Mouse (Mus musculus) embryo, embryonic 11.5 days (tissue): ENCODE measurements at regions not wholly inside any gene's neighbourhood (a gene's known extent, or its start where the extent isn't known, plus 50 kb on each side); places are given as distances from the start of the nearest gene placed in this dataset.

Experiments
- DNase-seq: peaks from one replicate; pipeline ENCODE4 v3.0.0-alpha.2; 2012; ENCODE audit warnings: low read depth, low spot score

DNA sequence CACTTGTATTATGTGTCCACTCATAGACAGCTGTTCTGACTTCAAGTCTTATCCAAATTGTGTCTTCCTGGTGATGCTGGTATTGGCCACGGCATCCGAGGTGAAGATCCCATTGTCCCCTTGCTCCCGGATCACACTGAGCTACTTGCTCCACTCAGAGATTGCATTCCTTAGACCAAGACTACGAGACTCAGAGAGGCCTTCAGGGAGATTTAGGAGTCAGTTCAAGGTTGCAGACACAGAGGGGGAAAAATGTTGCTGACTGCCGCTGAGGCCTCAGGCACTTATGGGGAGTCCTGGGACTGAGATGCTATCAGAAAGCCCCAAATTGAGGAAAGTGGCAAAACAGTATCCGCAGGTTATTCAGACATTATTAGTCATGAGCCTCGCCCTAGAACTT is 183.9 kb downstream of the Ly86 start:
- no peak for DNase-seq

DNA sequence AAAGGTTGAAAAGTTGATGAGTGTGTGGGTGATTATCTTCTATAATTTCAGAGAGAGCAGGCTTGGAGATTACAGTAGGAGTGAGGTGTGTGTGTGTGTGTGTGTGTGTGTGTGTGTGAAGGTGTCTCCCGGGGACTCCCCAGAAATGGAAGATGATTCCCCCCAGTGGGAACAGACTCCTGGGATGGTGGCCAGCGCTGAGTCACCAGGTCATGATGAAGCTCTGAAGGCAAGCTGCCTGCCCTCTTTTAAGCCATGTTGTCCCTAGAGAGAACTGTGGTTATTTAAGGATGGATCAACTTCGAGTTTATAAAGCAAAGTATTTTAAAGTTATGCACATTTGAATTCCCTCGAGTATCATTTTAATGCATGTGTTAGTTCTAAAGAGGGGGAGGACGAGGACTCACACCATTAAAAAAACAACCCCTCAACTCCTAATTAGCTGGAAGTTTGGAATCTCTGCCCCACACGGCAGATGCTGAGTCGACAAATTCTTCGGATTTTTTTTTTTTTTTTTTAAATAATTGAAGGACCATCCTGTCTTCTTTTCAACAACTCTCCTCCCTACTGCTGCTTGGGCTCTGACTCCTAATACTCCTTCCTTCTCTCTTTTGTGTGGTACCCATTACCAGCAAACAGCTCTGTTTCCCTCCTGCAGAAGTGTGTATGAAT is 186.6 kb downstream of the Ly86 start:
- no peak for DNase-seq

DNA sequence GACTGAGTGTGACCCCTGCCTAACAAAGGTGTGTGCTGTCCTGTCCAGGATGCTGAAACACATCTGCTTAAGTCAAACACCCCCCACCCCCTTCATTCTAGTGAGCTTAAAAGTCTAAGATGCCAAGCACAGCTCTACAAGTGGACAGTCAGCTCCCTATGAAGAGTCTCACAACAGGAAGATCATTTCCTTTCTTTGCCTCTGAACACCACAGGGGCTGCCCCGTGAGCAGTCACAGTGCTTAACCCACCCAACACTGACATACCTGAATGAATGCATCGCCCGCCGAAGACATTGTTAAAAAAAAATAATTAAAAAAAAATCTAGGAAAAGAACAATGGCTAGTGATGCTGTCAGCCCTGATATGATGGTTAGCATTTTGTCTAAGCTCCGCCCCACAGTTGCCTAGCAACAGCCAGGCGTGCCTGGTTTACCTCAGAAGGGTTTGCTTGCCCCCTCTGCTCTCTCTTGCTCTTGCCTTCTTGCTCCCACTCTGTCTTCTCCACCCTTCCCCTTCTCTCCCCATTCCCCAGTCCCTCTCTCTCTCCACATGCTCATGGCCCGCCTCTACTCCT is 187.7 kb downstream of the Ly86 start:
- no peak for DNase-seq

DNA sequence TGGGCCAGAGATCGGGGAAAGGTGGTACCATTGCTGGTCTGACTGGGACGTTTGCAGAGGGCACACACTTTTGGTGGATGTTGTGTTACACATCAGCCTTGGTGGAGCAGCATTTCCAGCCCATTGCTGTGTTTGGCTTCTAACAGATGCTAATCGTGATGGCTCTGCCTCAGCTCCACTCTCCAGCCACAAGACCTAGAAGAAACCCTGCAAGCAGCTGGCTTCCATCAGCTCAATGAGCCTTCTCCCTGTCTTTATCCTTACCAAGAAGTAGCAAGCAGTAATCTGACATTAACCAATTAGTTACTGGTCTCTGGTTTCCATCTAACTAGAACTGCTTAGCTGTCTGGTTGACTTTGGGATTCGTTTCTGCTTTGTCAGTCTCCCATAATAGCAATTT is 188.8 kb downstream of the Ly86 start:
- no peak for DNase-seq

DNA sequence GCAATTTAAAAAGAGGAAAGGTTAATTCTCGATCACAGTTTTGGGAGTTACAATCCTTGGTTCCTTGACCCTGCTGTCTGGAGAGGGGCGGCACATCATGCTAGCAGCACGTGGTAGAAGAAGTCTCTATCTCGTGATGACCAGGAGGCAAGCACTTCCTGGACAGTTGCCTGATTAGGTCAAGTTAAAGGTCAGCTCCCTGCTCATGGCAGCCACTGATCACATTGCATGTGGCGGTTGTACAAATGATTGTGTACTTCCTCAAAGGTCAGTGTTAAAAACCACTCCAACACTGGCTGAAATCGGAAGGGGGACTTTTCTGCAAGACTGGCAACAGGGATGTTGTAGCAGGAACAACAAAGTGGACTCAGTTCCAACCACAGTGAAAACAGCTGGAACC is 192.3 kb downstream of the Ly86 start:
- DNase-seq = no peak

DNA sequence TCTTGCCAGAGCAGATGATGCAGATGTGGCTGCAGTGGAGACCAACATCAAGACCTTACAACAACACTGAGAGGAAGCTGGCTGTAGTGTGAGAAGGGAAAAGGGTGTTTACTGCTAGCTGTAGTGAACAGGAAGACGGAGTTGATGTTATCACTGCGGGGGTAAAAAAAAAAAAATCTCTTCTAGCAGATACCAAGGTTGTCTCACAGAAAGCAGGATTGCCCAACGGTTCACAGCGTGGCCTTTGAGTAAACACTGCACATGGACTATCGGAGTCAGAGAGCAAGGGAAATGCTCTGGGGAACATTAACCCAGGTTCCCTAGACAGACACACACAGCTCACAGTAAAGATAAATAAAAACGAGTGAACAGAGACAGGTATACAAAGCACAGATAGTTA is 192.8 kb downstream of the Ly86 start:
- no peak for DNase-seq

DNA sequence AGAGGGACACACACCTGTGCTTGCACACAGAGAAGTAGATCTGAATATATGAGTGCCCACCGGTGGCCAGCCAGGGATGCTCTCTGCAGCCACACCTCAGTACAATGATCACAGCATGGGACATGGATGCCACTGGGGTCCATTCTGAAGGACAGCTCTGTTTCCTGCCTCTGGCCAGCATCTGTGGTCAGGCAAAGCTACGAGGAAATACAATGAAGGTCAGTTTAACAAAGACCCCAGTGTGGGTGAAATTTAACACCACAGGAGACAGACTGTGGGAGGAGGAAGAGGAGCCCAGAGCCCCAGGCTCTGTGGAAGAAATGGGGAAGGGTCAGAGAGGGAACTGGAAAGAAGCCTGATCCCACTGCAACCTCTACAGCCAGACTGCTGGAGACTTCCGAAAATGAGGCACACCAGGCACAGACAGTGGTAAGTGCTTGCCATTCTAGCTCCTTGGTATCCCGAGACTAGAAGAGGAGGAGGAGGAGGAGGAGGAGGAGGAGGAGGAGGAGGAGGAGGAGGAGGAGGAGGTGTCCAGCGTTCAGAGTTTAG is 196.0 kb downstream of the Ly86 start:
- DNase-seq = no peak

DNA sequence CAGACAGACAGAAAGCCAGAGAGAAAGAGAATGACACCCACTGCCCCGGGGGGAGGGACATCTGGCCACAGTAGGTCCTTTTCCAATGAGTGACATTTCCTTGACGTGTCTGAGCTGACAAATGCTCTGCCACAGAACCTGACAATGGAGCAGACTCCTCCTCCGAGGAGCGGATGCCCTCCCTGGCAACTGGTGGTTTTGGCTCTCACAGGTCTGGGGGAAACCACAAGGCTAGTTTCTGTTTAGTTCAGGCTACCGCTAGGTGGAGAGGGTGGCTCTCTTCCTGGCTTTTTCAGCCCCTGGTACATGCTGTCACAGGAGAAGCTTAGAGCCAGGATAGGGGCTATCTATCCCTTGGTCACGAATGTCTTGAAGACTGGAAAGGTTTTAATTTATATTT is 196.7 kb downstream of the Ly86 start:
- DNase-seq = no peak

DNA sequence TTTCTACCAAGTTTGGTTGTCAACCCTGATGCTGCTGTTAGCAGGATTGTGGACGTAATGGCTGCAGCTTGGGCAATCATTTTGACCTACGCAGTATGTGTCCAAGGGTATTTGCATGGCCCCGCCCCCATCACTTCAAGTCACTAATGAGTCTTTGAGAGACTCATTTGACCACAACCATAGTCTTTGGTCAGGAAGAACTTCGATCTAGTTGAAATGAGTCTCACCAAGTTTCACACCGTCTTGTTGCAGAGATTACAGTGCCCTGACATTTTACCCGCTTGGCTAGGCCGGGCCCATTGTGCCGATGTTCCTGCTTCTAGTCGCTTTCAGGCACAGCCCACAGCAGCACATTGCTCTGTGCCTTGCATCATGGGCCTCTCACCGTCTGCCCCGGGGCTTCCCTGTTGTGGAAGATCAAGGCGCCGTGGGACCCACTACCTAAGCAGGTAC is 197.8 kb downstream of the Ly86 start:
- DNase-seq = no peak

DNA sequence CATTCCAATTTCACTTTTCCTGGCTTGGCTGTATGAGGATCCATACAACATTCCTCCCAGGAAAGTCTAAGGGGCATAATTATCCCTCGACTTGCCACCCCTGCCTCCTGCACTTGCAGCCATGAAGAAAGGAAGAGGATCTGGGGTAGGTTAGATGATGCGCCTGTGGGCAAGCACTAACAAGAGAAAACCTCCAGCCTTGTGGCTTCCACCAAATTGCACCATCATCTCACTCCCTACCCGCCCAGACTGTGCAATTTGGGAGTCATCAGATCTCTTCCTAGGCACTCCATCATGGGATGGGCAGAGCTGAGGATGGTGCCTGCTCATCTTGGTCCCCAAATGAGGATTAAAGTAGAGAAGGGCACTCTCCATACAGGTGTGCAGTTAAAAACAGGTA is 198.8 kb downstream of the Ly86 start:
- no peak for DNase-seq

DNA sequence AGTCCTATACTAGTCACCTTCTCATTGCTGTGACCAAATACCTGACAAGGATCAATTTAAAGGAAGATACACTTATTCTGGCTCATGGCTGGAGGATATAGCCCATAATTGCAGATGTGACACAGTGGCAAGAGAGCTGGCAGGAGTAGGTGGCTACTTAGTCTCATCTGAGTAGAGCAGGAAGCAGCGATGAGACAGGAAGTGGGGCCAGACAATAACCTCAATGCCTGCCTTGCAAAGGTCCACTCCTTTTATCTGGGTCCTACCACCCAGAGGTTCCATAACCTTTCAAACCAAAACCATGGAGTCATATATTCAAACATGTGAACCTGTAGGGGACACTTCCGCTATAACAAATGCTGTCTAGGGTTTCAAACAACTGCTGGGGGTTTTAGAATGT is 199.7 kb downstream of the Ly86 start:
- DNase-seq = no peak

DNA sequence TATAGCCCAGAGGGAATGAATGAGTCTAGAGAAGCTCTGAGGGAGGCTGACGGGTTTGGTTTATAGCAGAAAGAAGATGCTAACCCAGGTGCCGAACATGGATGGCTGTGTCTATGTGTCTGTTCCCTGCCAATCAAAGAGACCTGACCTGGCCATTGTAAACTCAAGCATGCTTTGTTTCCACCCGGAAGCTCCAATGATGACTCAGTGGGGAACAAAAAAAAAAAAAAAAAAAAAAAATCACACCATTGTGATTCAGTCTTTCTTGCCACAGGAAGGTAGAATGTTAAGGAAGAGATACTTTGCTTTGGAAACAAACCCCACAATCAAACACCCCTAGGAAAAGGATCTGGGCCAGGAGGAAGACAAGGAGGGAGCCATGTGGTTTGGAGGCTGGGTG is 201.5 kb downstream of the Ly86 start:
- no peak for DNase-seq

DNA sequence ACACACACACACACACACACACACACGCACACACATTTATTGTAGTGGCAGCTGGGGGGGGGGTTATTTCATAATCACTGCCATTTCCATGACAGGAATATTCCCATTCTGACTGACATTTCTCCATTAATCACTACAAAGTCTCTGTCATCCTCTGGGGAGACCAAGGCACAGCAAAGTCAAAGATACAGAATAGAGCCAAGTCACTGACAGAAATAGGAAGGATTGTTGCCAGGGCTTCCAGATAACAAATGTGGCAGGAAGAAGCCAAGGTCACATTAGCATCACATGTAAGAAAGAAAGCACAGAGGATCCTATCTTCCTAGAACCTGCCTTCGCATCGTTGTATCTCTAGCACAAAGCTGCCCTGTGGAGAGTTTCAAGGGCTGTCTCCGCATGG is 205.6 kb downstream of the Ly86 start:
- no peak for DNase-seq

DNA sequence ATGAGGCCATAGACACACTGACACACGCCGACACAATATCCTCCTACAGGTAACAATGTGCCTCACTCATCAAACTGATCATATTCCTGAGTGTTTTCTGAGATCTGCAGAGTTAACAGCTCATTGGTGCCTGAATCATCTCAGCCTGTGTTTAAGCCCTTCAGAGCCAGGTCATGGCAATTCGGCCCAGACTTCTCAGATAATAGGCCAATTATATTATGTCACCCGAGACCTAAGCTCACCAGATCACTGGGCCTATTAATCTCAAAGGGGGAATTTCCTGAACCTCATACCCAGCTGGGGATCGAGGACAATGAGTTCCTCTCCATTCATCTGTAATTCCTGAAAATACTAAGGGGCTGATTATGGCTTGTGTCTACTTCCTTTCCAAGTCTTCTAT is 208.4 kb downstream of the Ly86 start:
- DNase-seq = no peak

DNA sequence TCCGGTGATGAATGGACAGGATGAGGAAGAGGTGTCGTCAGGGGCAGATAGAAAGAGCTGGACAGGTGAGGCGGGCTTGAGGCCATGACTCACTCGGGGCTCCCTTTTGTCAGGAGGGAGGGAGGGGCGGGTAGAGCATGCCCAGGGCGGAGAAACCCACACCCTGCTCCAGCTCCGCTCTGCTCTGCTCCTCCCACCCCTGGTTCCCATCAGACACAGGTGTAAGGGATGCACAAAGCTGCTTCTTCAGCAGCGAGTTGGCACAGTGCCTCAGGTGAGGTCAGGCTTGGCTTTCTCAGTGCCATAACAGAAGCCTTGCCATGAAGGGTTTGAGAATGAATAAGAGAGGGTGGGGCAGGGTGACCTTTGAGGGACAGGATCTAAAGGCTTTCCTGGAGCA is 212.2 kb downstream of the Ly86 start:
- DNase-seq = no peak

DNA sequence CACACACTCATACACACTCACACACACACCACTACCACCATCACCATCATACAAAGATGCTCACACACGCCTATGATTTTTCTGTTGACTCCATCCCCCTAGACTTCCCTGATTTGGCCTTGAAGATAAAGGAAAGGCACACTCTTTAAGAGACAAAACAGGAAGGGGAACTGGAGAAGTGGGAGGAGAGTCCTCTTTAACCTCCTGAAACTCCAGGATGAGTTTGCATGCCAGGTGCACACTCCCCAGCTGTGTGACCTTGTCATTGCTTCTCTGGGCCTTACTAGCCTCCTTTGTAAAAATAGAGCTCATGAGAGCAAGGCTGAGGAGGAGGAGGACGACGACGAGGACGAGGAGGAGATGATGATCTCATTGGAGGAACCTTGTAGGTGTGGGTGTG is 212.8 kb downstream of the Ly86 start:
- no peak for DNase-seq

DNA sequence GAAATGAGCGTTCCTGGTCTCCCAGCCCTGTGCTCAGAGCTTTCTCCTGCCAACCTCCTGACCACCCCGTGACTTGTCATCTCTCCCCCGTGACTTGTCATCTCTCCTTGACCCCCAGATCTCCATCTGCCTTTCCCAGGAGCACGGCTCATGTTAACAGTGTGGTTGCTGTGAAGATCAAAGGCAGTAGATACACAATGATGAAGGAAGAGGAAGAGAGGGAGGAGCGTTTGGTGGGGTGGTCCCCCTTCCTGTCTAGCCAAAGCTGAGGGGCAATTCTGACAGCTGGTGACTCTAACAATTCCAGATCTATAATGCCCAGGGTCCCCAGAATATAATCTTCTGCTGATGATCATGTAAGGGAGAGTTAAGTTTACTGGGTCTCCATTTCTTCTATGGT is 214.0 kb downstream of the Ly86 start:
- DNase-seq = no peak

DNA sequence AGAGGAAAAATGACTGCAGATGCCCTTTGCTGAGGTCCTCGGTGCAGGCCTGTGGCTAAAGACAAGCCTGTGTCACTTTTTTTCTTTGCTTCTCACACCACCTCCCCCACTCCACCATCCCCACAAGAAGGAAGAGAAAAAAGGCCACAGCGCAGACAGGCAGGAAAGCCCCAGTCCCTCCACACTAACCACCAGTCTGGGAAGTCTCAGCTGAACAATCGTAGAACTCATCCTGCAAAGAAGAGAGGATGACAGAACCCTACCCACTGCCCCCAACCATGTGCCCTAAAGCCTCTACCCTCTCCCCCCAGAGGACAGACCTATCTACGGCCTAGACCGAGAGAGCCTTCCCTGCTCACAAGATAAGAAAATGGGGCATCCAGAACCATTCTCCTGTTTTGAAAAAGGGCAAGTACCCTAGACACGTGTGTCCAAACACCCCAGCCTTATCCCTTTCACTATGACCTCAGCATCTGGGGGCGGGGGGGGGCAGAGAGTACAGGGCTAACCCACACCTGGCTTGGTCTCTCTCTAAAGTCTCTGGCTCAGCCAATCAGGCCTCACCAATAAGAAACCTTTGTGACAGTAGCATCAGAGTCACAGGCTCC is 214.8 kb downstream of the Ly86 start:
- DNase-seq = no peak

DNA sequence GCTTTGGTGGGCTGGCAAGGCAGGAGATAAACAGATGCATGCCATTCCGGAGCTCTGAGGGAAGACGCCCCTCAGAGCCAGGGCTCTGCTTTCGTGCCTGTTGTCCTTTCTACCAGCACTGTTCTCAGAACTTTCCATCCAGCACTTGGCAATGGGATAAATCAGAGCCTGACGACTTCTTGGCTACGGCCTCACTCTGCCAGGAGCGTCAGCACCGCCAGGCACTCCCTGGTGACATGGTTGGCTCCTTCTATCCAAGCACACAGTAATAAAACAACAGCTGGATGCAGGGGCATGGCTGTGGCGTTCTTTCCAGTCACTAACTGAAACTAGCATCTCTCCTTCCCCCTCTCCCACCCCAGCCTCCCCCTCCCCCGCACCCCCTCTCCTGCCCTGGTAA is 215.4 kb downstream of the Ly86 start:
- DNase-seq = no peak

DNA sequence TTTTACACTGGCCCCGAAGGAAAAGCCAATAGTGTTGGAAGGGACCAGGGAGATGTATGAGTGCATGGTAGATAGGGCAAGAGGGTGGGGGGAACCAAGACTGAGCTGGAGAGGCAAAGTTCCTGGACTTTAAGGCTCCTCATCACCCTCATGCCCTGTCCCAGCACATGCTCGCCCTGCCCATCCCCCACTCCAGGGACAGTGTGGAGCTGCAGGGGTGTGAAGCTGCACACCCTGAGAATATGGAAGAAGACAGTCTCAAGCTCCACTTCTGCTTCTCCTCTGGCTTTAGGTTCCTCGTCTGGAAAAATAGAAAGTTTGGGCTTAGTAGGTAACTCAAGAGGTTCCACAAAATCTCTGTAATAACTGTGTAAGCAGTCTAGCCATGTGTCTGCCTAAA is 215.8 kb downstream of the Ly86 start:
- no peak for DNase-seq

DNA sequence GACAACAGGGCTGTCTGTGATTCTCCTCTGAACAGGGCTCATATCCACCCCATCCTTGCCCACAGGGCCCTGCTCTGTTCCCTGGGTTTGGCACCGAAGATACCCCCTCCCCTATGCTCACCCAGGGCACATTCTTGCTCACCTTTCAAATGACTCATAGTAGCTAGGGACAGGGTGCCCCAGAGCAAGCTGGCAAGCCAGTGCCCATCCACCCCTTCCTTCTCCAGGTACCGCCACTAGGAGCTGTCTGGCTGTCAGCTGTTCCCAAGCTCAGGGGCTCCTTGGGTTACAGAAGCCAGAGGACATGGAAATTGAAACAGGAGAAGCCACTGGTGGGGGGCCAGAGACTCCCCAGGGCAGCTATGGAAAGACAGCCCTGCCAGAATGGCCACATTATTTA is 216.4 kb downstream of the Ly86 start:
- DNase-seq = no peak

DNA sequence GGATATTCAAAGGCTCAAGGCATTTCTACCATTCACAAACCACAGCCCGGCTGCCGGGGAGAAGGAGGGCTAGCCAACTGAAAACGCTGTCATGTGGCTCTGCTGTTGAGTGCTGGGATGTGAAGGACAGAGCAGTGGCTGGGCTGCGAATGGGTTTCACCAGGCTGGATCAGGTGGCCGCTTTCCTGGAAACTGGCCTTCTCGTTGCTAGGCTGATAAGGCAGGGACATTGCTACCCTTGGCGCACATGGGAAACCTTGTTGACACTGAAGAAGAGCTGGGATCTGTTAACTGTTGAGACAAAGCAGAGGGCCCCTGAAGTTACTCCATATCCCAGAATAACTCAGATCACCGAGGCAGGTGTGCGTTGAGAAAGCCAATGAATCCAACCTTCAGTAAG is 216.1 kb upstream of the Rreb1 start:
- DNase-seq = no peak

DNA sequence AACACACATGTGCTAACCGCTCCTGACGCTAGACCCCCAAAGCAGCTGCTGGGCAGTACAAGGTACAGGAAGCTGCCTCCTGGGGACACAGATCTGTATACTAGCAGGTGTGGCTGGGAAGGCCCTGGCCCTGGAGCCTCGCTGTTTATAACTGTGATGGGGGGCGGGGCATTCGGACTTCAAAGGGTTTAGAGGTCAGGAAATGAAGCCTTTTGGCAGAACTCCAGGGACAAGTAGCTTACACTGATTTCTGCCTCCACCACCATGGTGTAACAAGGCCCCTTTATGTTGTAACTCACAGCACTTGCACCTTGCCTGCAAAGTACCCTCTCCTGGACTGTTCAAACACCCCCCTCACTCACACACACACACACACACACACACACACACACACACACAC is 215.5 kb upstream of the Rreb1 start:
- no peak for DNase-seq
